Mouse (Mus musculus) hindbrain, embryonic 14.5 days (tissue): ENCODE data around the gene Vmn1r54. TPM values are rescaled to one million over a fixed set of nuclear protein-coding genes. Genes with fewer than 3 reads are reported as not detected.
A peak's percentile ranks its signal among the peaks of the same experiment; 100 is the strongest.
"Not testable (repeated sequence)": the region's sequence is repeated elsewhere in the genome, so short reads cannot be mapped to it uniquely, and the experiment has no call there.

ENCODE experiments used
- ATAC-seq: fragments of 200-750 bp; cut with Nextera tagmentation; 2 replicates; pipeline ENCODE4 v1.8.0; 2017; ENCODE audit warnings: moderate number of reproducible peaks, mild to moderate bottlenecking, moderate TSS enrichment, moderate library complexity; ENCODE audit not compliant: low FRiP score
- DNase-seq: peaks from one replicate; pipeline ENCODE4 v3.0.0-alpha.2; 2015; ENCODE audit warnings: low spot score
- H3K27ac ChIP-seq: fragments of 300-500 bp; sonication (generic); 2 replicates; pipeline ENCODE4 v1.5.1; 2014; ENCODE audit warnings: mild to moderate bottlenecking, moderate library complexity
- H3K27me3 ChIP-seq: fragments of 300-500 bp; sonication (generic); 2 replicates; pipeline ENCODE4 v1.6.1; 2014; ENCODE audit warnings: mild to moderate bottlenecking, low read length, mixed read lengths; ENCODE audit not compliant: control insufficient read depth, insufficient read depth
- H3K36me3 ChIP-seq: fragments of 300-500 bp; sonication (generic); replicated peaks from 2 replicates; pipeline ENCODE4 v1.6.1; 2014; ENCODE audit not compliant: control insufficient read depth, insufficient read depth
- H3K4me1 ChIP-seq: fragments of 300-500 bp; sonication (generic); replicated peaks from 2 replicates; pipeline ENCODE4 v1.6.1; 2014; ENCODE audit warnings: antibody characterized with exemption, low read length, mixed read lengths; ENCODE audit not compliant: control insufficient read depth, insufficient read depth
- H3K4me2 ChIP-seq: fragments of 300-500 bp; sonication (generic); replicated peaks from 2 replicates; pipeline ENCODE4 v1.6.1; 2014; ENCODE audit warnings: mild to moderate bottlenecking, moderate library complexity
- H3K4me3 ChIP-seq: fragments of 300-500 bp; sonication (generic); replicated peaks from 2 replicates; pipeline ENCODE4 v1.5.1; 2014; ENCODE audit warnings: mild to moderate bottlenecking, low read length
- H3K9ac ChIP-seq: fragments of 300-500 bp; sonication (generic); 2 replicates; pipeline ENCODE4 v1.6.1; 2014
- H3K9me3 ChIP-seq: fragments of 300-500 bp; sonication (generic); 2 replicates; pipeline ENCODE4 v1.6.1; 2016; ENCODE audit warnings: low read length; ENCODE audit not compliant: control insufficient read depth
- WGBS: fragments of 180-500 bp; shearing (Covaris S2); extraction: QIAGEN DNeasy Blood & Tissue Kit; methylation state at CpG from one replicate; pipeline ENCODE4 v1.1.7; 2014; 5-methylcytosine and 5-hydroxymethylcytosine counted together
- polyA plus RNA-seq: library from polyadenylated mRNA; unstranded; fragments of >200 nt; fragmentation: Nextera tagmentation; extraction: Ambion mirVana; gene quantifications from 2 replicates; pipeline ENCODE4 v1.2.1, GENCODE M21; 2014

Gene Vmn1r54
- not detected in 2 replicates for polyA plus RNA-seq

DNA sequence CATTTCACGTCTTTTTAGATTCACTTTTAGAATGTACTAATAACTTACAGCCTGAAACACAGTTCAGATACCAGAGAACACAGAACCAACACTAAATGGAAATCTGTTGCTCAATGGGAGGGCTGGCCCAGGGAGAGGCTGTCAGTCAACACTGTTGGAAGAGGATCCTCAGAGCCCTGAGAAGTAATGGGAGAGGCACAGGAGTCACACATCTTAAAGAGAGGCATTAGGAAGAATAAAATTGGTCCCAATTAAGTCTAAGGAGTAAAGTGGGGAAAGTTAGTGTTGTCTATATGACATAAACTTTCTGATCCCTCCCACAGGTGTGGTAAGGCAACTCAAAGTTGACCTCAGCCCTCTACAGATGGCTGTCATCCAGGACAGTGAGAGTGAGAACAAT lies at the start of gene Vmn1r54:
Gene Vmn1r54 (plus strand): TSS at position 301 of the 400 bp plus-strand sequence.
- Histone ChIP-seq H3K36me3 (no peaks in the 10 kb centered on the region), H3K4me3 (no peak within 1 kb of the TSS), H3K4me1 (no peaks in the 10 kb centered on the region), H3K27me3 (no peaks in the 10 kb centered on the region), H3K27ac (no peak within 1 kb of the TSS), H3K9ac (no peak within 1 kb of the TSS), H3K9me3 (no peaks in the 10 kb centered on the region), H3K4me2 (no peak within 1 kb of the TSS)
- 83% methylated on average over 1 of the region's 1 CpGs for WGBS
- DNase-seq = no peak
- ATAC-seq = no peak

DNA sequence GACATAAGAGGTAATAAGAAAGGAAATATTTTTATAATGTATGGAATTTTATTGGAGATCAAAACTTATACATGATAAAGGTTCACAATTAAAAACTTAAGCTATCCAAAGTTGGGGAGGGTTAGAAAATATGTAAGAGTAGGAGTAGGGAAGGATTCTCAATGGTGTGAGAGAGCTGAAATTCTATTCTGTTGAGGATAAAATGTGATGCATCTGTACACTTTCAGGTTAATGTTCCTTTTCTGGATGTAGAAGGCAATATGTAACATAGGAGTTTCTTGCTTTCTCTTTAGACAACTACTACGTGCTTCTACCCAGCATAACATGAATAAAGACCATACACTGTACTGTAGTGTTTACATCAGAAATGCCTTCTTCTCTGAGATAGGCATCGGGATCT lies 43.6 kb upstream of the Vmn1r54 start, which contains the start of gene V1ra8:
Gene V1ra8 (plus strand): TSS at position 301 of the 400 bp plus-strand sequence.
- WGBS = 76% methylated on average over 1 of the region's 2 CpGs
- H3K27me3 ChIP-seq, H3K9ac ChIP-seq, H3K27ac ChIP-seq, H3K36me3 ChIP-seq, H3K4me3 ChIP-seq, DNase-seq, H3K4me2 ChIP-seq, H3K4me1 ChIP-seq, ATAC-seq, H3K9me3 ChIP-seq: not testable (repeated sequence)

DNA sequence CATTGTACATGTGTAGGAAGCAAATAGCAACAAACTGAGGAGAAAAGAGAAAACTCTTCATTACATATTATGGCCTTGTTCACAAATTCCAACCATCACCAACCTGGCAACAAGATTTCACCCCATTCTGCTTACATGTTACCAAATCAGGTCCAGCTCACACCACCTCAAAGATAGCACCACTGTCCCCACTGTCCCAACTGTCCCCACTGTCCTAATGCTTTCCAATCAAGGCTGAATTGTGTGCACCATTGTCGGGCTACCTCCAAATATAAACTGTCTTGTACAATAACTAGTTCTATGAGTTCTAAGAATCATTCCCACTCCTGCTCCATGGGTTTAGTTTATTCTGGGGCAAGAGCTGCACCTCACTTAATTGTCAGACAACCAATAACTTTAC lies 21.8 kb upstream of the Vmn1r54 start, which contains the start of gene Vmn1r53:
Gene Vmn1r53 (minus strand): TSS at position 101 of the 400 bp plus-strand sequence.
- 82% methylated on average over 1 of the region's 1 CpGs for WGBS
- no peaks in the 10 kb centered on the region for H3K27me3 ChIP-seq
- H3K9ac ChIP-seq = no peak within 1 kb of the TSS
- H3K4me3 ChIP-seq = no peak within 1 kb of the TSS
- H3K36me3 ChIP-seq = no peaks in the 10 kb centered on the region
- DNase-seq (no peak), ATAC-seq (no peak)
- 0 out of 2 replicates have a peak, but pooled peaks cover 5% of the 10 kb centered on the region for H3K9me3 ChIP-seq
- H3K27ac ChIP-seq = no peak within 1 kb of the TSS
- H3K4me1 ChIP-seq = no peaks in the 10 kb centered on the region
- no peak within 1 kb of the TSS for H3K4me2 ChIP-seq

DNA sequence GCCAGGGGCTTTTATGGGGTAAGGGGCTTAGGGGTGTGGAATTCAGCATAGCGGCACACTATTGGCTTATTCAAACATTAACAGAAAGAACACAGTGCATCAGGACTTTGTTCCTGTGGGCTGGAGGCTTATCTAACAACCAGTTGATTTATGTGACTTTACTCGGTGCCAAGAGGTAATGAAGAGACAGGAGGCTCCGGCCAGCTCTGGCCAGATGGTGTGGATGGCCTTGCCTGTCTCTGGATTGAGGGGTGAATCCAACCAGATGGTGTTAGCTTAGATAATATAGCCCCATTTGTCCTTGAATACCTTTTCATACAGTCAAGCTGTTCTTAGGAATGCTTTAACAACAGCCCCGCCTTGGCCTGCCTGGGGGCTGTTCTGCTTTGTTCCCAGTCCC lies 14.0 kb upstream of the Vmn1r54 start:
- H3K27me3 ChIP-seq, H3K9ac ChIP-seq, H3K4me3 ChIP-seq, H3K36me3 ChIP-seq, DNase-seq, H3K4me1 ChIP-seq, H3K4me2 ChIP-seq, H3K9me3 ChIP-seq, ATAC-seq, H3K27ac ChIP-seq: not testable (repeated sequence)
- 90% methylated on average over 4 of the region's 4 CpGs for WGBS

DNA sequence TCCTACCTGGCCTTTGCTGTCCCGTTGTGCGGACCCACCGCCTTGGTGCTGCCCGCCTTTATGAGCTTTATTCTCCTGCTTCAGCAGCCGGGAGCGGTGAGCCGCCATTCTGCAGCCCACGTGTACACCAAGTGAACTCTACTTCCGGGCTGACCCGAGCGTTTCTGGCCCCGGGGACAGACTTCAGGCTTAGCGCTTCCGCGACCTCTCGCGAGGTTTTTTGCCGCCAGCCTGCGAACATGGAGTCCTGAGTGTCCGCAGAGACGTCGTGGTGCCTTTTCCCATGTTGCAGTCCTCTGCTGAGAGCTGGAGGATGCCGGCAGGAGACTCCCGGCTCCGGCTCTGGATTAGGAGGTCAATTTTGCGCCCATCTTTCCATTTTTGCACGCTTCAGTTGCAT lies 13.4 kb upstream of the Vmn1r54 start:
- Histone ChIP-seq H3K36me3 (no peaks in the 10 kb centered on the region), H3K4me2 (no peak overlapping the region), H3K4me1 (no peaks in the 10 kb centered on the region), H3K4me3 (no peak overlapping the region), H3K9ac (no peak overlapping the region), H3K27me3 (no peaks in the 10 kb centered on the region), H3K9me3 (0 out of 2 replicates have a peak, but pooled peaks cover 5% of the 10 kb centered on the region), H3K27ac (no peak overlapping the region)
- ATAC-seq (no peak), DNase-seq (no peak)
- 61% methylated on average over 27 of the region's 27 CpGs for WGBS

DNA sequence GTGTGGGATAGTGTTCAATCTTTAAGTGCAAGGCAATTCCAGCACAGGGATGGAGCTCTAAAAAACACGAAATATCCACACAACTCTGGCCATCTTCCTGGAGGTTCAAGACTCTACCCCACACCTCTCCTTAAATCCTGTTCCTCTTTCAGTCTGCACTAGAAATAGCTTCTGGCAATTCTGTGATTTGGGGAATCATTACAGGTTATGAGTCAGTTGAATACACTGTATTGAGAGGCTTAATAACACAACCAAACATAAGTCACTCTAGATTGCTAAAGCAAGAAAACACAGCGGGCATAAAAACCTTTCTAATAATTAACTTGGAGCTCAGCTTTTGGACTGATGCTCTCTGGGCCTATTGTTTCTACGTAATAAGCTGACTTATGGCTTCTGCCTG lies 2.1 kb upstream of the Vmn1r54 start:
- H3K4me1 ChIP-seq = no peaks in the 10 kb centered on the region

DNA sequence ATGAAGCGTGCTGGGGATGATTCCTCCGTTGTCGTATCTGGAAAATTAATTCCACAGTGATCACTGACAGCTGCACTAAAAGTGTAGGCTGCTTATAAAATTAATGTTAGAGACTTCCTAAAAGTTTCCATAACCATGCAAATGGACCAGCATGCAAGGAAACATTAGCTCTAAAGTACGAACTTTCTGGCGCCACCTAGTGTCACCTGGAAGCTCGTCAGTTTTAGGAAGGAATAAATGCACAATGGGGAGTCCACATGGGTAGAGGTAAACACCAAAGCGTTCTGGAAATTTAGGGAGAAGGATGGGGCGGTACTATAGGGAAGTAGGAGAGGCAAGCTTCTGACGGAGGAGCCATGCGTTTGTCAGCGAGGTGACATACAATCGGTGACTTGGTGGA lies 42.2 kb downstream of the Vmn1r54 start:
- no peaks in the 10 kb centered on the region for H3K36me3 ChIP-seq
- H3K9ac ChIP-seq = no peak overlapping the region
- DNase-seq (peak; percentile 34), ATAC-seq (no peak)
- no peaks in the 10 kb centered on the region for H3K4me1 ChIP-seq
- no peaks in the 10 kb centered on the region for H3K27me3 ChIP-seq
- WGBS = 57% methylated on average over 12 of the region's 12 CpGs
- H3K4me3 ChIP-seq = no peak overlapping the region
- H3K27ac ChIP-seq = no peak overlapping the region
- H3K4me2 ChIP-seq = no peak overlapping the region
- no peaks in the 10 kb centered on the region for H3K9me3 ChIP-seq

More for the DNA sequence above, 2.1 kb upstream of the Vmn1r54 start:
- Histone ChIP-seq H3K4me2 (no peak overlapping the region), H3K36me3 (no peaks in the 10 kb centered on the region), H3K9me3 (no peaks in the 10 kb centered on the region), H3K9ac (no peak overlapping the region), H3K4me3 (no peak overlapping the region), H3K27me3 (no peaks in the 10 kb centered on the region), H3K27ac (no peak overlapping the region)
- DNase-seq (no peak), ATAC-seq (no peak)
- WGBS = 78% methylated on average over 3 of the region's 3 CpGs

DNA sequence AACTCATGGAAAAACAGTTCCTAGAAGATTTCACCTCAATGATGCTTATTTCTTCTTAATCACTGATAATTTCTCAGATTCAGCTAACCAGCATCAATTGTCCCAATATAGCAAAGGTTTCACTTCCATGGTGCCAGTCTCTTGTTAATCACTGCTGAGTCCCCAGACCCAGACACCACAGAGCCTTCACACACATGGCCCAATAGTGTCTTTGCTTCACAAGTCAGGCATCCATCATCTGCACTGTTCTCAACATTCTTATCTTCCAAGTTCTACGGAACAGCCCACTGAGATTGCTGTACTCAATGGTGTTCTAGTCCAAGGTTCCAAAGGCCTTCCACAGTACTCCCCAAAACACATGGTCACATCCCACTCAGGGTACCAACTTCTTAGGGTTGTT lies 54.8 kb downstream of the Vmn1r54 start, which contains the start of gene BC048671:
Gene BC048671 (plus strand): TSS at position 301 of the 400 bp plus-strand sequence.
- no peak within 1 kb of the TSS for H3K9ac ChIP-seq

DNA sequence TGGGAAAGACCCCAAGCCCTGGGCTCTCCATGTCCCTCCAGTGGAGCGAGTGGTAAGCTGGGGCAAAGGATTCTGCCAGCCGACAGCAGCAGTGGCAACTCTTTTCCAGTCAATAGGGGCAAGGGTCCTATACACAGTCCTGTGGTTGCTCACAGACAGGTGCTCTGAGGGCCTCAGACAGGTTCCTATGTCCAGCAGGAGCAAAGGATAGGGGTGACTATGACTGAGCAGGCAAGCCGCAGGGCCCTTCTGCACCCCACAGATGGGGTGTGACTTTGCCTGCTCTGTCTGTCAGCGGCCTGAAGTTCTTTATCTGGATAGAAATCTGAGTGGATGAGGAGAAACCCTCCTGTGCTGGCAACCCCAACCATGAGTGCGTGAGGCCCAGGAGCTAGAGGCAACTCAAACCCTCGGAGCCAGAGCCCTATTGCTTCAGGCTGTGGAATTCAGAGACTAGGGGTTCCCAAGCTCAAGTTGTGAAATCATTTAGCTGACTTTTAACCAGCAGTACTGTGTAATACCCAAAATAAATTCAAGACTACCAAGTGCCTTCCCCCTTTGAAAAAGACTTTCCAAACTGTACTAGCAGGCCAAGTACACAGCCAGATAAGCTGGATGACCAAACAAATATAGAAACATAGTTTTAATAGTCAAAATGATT lies 60.3 kb downstream of the Vmn1r54 start:
- no peak overlapping the region for H3K27ac ChIP-seq
- no peaks in the 10 kb centered on the region for H3K4me1 ChIP-seq
- no peak overlapping the region for H3K4me2 ChIP-seq
- no peak overlapping the region for H3K4me3 ChIP-seq
- H3K36me3 ChIP-seq = no peaks in the 10 kb centered on the region
- H3K9me3 ChIP-seq = peaks cover 11% of the 10 kb centered on the region; the same call in 1 of the 2 replicates
- DNase-seq = no peak
- ATAC-seq = no peak
- H3K27me3 ChIP-seq = no peaks in the 10 kb centered on the region
- 86% methylated on average over 6 of the region's 6 CpGs for WGBS
- no peak overlapping the region for H3K9ac ChIP-seq

More for the DNA sequence above, 54.8 kb downstream of the Vmn1r54 start, which contains the start of gene BC048671:
- H3K36me3 ChIP-seq = no peaks in the 10 kb centered on the region
- H3K4me2 ChIP-seq = no peak within 1 kb of the TSS
- H3K4me1 ChIP-seq = no peaks in the 10 kb centered on the region
- no peaks in the 10 kb centered on the region for H3K9me3 ChIP-seq
- H3K27me3 ChIP-seq = no peaks in the 10 kb centered on the region
- no peak for DNase-seq
- no peak within 1 kb of the TSS for H3K27ac ChIP-seq
- no peak within 1 kb of the TSS for H3K4me3 ChIP-seq
- WGBS = 97% methylated on average over 1 of the region's 1 CpGs
- ATAC-seq = no peak
